Mouse (Mus musculus) hindbrain, embryonic 11.5 days (tissue): ENCODE measurements around the gene Tgfbr3. TPM values are rescaled to one million over a fixed set of nuclear protein-coding genes. Genes with fewer than 3 reads are reported as not detected.

Source experiments
- ATAC-seq: fragments of 200-750 bp; cut with Nextera tagmentation; 2 replicates; pipeline ENCODE4 v1.8.0; 2017; ENCODE audit warnings: mild to moderate bottlenecking, moderate TSS enrichment, moderate library complexity; ENCODE audit not compliant: low FRiP score
- DNase-seq: peaks from one replicate; pipeline ENCODE4 v3.0.0-alpha.2; 2015; ENCODE audit warnings: low spot score
- H3K27ac ChIP-seq: fragments of 300-500 bp; sonication (generic); 2 replicates; pipeline ENCODE4 v1.5.1; 2014; ENCODE audit warnings: mild to moderate bottlenecking, low read depth, low read length
- H3K27me3 ChIP-seq: fragments of 300-500 bp; sonication (generic); 2 replicates; pipeline ENCODE4 v1.6.1; 2014; ENCODE audit warnings: mild to moderate bottlenecking, low read length, moderate library complexity, mixed read lengths; ENCODE audit not compliant: control insufficient read depth, insufficient read depth
- H3K36me3 ChIP-seq: fragments of 300-500 bp; sonication (generic); 2 replicates; pipeline ENCODE4 v1.6.1; 2014; ENCODE audit warnings: mild to moderate bottlenecking, low read length, moderate library complexity, mixed read lengths; ENCODE audit not compliant: control insufficient read depth, insufficient read depth
- H3K4me1 ChIP-seq: fragments of 300-500 bp; sonication (generic); replicated peaks from 2 replicates; pipeline ENCODE4 v1.6.1; 2014; ENCODE audit warnings: low read length, mixed read lengths; ENCODE audit not compliant: control insufficient read depth, insufficient read depth
- H3K4me2 ChIP-seq: fragments of 300-500 bp; sonication (generic); replicated peaks from 2 replicates; pipeline ENCODE4 v1.6.1; 2014; ENCODE audit warnings: mild to moderate bottlenecking, low read depth, low read length
- H3K4me3 ChIP-seq: fragments of 300-500 bp; sonication (generic); 2 replicates; pipeline ENCODE4 v1.5.1; 2014; ENCODE audit warnings: low read depth, low read length
- H3K9ac ChIP-seq: fragments of 300-500 bp; sonication (generic); 2 replicates; pipeline ENCODE4 v1.6.1; 2014; ENCODE audit warnings: low read depth, low read length
- H3K9me3 ChIP-seq: fragments of 300-500 bp; sonication (generic); 2 replicates; pipeline ENCODE4 v1.6.1; 2016; ENCODE audit warnings: low read length; ENCODE audit not compliant: control insufficient read depth
- WGBS: fragments of 180-500 bp; shearing (Covaris S2); extraction: QIAGEN DNeasy Blood & Tissue Kit; methylation state at CpG from one replicate; pipeline ENCODE4 v1.1.7; 2014; 5-methylcytosine and 5-hydroxymethylcytosine counted together
- polyA plus RNA-seq: library from polyadenylated mRNA; unstranded; fragments of >200 nt; fragmentation: Nextera tagmentation; extraction: Ambion mirVana; gene quantifications from 2 replicates; pipeline ENCODE4 v1.2.1, GENCODE M21; 2014

The Tgfbr3 gene
- polyA plus RNA-seq, 1 experiment from 2014 or later, result 9.6 TPM

- no peaks in the 10 kb centered on the region for H3K27me3 ChIP-seq
- H3K9me3 ChIP-seq, result no peaks in the 10 kb centered on the region
- no peaks in the 10 kb centered on the region for H3K36me3 ChIP-seq
- H3K9ac ChIP-seq, result no peak overlapping the region
- DNase-seq (no peak), ATAC-seq (no peak)
- H3K27ac ChIP-seq, result no peak overlapping the region
- H3K4me1 ChIP-seq, result no peaks in the 10 kb centered on the region
- H3K4me3 ChIP-seq, result no peak overlapping the region
- H3K4me2 ChIP-seq, result no peak overlapping the region
- WGBS, result 82% methylated on average over 10 of the region's 10 CpGs
These were observed 89.2 kb downstream of the Tgfbr3 start for GRCm38 (mm10) chr5:107200221-107200635.

- ATAC-seq (no peak), DNase-seq (peak; percentile 35)
- H3K27me3 ChIP-seq, result no peaks in the 10 kb centered on the region
- no peak overlapping the region for H3K27ac ChIP-seq
- H3K36me3 ChIP-seq, result no peaks in the 10 kb centered on the region
- no peak overlapping the region for H3K9ac ChIP-seq
- H3K4me3 ChIP-seq, result no peak overlapping the region
- no peaks in the 10 kb centered on the region for H3K9me3 ChIP-seq
- WGBS, result 64% methylated on average over 12 of the region's 12 CpGs
- no peaks in the 10 kb centered on the region for H3K4me1 ChIP-seq
- H3K4me2 ChIP-seq, result no peak overlapping the region
These were observed 93.6 kb downstream of the Tgfbr3 start for GRCm38 (mm10) chr5:107195751-107196395.

- Histone ChIP-seq H3K36me3 (no peaks in the 10 kb centered on the region), H3K4me3 (no peak overlapping the region), H3K9ac (no peak overlapping the region), H3K27ac (no peak overlapping the region), H3K4me1 (no peaks in the 10 kb centered on the region), H3K9me3 (no peaks in the 10 kb centered on the region), H3K27me3 (no peaks in the 10 kb centered on the region), H3K4me2 (no peak overlapping the region)
- WGBS, result 80% methylated on average over 9 of the region's 9 CpGs
- ATAC-seq, result no peak
- no peak for DNase-seq
These were observed 96.3 kb downstream of the Tgfbr3 start for GRCm38 (mm10) chr5:107193160-107193559.

- 60% methylated on average over 7 of the region's 7 CpGs for WGBS
- ATAC-seq, result no peak
These were observed 97.1 kb downstream of the Tgfbr3 start for GRCm38 (mm10) chr5:107192372-107192771.

GRCm38 (mm10) chr5:107188551-107188950 is 100.9 kb downstream of the Tgfbr3 start:
- no peak overlapping the region for H3K27ac ChIP-seq
- no peak overlapping the region for H3K9ac ChIP-seq
- no peaks in the 10 kb centered on the region for H3K36me3 ChIP-seq
- H3K4me2 ChIP-seq, result no peak overlapping the region
- H3K9me3 ChIP-seq, result no peaks in the 10 kb centered on the region
- H3K4me1 ChIP-seq, result no peaks in the 10 kb centered on the region
- DNase-seq (no peak), ATAC-seq (no peak)
- no peaks in the 10 kb centered on the region for H3K27me3 ChIP-seq
- no peak overlapping the region for H3K4me3 ChIP-seq
- 86% methylated on average over 10 of the region's 10 CpGs for WGBS

More at GRCm38 (mm10) chr5:107192372-107192771, 97.1 kb downstream of the Tgfbr3 start:
- DNase-seq, result no peak
- Histone ChIP-seq H3K27ac (no peak overlapping the region), H3K4me2 (no peak overlapping the region), H3K9ac (no peak overlapping the region), H3K36me3 (no peaks in the 10 kb centered on the region), H3K9me3 (no peaks in the 10 kb centered on the region), H3K4me3 (no peak overlapping the region), H3K27me3 (no peaks in the 10 kb centered on the region), H3K4me1 (no peaks in the 10 kb centered on the region)

GRCm38 (mm10) chr5:107186206-107186605 is 103.2 kb downstream of the Tgfbr3 start:
- Histone ChIP-seq H3K4me1 (no peaks in the 10 kb centered on the region), H3K9ac (no peak overlapping the region), H3K4me3 (no peak overlapping the region), H3K36me3 (no peaks in the 10 kb centered on the region), H3K27ac (no peak overlapping the region), H3K27me3 (no peaks in the 10 kb centered on the region), H3K4me2 (no peak overlapping the region), H3K9me3 (no peaks in the 10 kb centered on the region)
- no peak for ATAC-seq
- 74% methylated on average over 3 of the region's 3 CpGs for WGBS
- DNase-seq, result no peak

GRCm38 (mm10) chr5:107184158-107184883 is 105.1 kb downstream of the Tgfbr3 start:
- H3K9me3 ChIP-seq, result no peaks in the 10 kb centered on the region
- no peak overlapping the region for H3K4me3 ChIP-seq
- H3K36me3 ChIP-seq, result no peaks in the 10 kb centered on the region
- DNase-seq (no peak), ATAC-seq (no peak)
- H3K9ac ChIP-seq, result no peak overlapping the region
- H3K4me2 ChIP-seq, result no peak overlapping the region
- H3K4me1 ChIP-seq, result no peaks in the 10 kb centered on the region
- no peak overlapping the region for H3K27ac ChIP-seq
- WGBS, result 87% methylated on average over 8 of the region's 8 CpGs
- no peaks in the 10 kb centered on the region for H3K27me3 ChIP-seq

- Histone ChIP-seq H3K4me2 (no peak overlapping the region), H3K27ac (no peak overlapping the region), H3K27me3 (no peaks in the 10 kb centered on the region), H3K4me1 (no peaks in the 10 kb centered on the region), H3K4me3 (no peak overlapping the region), H3K9ac (no peak overlapping the region), H3K36me3 (no peaks in the 10 kb centered on the region), H3K9me3 (no peaks in the 10 kb centered on the region)
- DNase-seq (no peak), ATAC-seq (no peak)
- WGBS, result 76% methylated on average over 6 of the region's 6 CpGs
These were observed 105.9 kb downstream of the Tgfbr3 start for GRCm38 (mm10) chr5:107183537-107183936.

- Histone ChIP-seq H3K9me3 (no peaks in the 10 kb centered on the region), H3K36me3 (no peaks in the 10 kb centered on the region), H3K4me3 (no peak overlapping the region), H3K4me1 (no peaks in the 10 kb centered on the region), H3K27ac (no peak overlapping the region), H3K9ac (no peak overlapping the region), H3K4me2 (no peak overlapping the region), H3K27me3 (no peaks in the 10 kb centered on the region)
- 89% methylated on average over 7 of the region's 7 CpGs for WGBS
- ATAC-seq (no peak), DNase-seq (no peak)
These were observed 106.7 kb downstream of the Tgfbr3 start for GRCm38 (mm10) chr5:107182721-107183120.
